8 mouse cellular contexts compared by ENCODE assay signal in the genomic region with DNA sequence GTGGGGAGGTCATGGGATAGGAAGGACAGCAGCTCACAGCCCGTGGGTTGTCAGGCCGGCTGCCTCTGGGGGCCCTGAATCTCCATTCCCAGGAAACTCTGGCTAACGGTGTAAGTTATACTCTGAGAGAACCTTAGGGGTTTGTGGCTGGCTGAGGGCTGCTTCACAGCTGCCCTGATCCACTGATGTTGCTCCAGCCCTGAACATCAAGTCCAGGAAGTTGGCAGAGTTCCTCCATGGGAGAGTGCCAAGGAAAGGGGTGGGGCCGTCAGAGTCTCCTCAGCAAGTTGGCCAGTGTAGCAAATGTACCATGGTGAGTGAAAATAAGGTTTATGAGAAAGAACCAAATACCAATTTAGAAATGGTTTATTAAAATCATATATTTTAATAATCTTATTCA. TPM values are rescaled to one million over a fixed set of nuclear protein-coding genes. Genes with fewer than 3 reads are reported as not detected.
DNase-seq lines count a peak whose midpoint lies in the region; ATAC-seq lines count a peak whose summit lies in the region.

No protein-coding gene starts in this region.

- 17% methylated on average over 4 of the region's 4 CpGs for WGBS in embryonic facial prominence, embryonic 15.5 days

- ATAC-seq in embryonic facial prominence, embryonic 15.5 days (ENCODE audit: insufficient number of reproducible peaks, low FRiP score, low TSS enrichment, low read depth), result peak; percentile 68

- no peak overlapping the region for H3K4me2 ChIP-seq in embryonic facial prominence, embryonic 15.5 days (replicated peaks)

- no peaks in the 10 kb centered on the region for H3K36me3 ChIP-seq in embryonic facial prominence, embryonic 15.5 days

- no peaks in the 10 kb centered on the region for H3K27me3 ChIP-seq in embryonic facial prominence, embryonic 15.5 days

- H3K4me3 ChIP-seq in embryonic facial prominence, embryonic 15.5 days (replicated peaks), result no peak overlapping the region

- DNase-seq in layer of hippocampus, adult 11-12 months (ENCODE audit: low spot score), result peak; percentile 59
- no peak for DNase-seq in layer of hippocampus, adult 18-20 months (ENCODE audit: low spot score in 2 of 2)
- DNase-seq in kidney, adult 8-10 months, result peak; percentile 89 to 95
- peak; percentile 93 for DNase-seq in lung, postnatal 25 days (ENCODE audit: low spot score)
- DNase-seq in urinary bladder, postnatal 25 days (ENCODE audit: low spot score), result peak; percentile 65
- DNase-seq in thymus, postnatal 0 days (ENCODE audit: low spot score), result no peak
- DNase-seq in thymus, postnatal 36 days, result no peak

- H3K9ac ChIP-seq in embryonic facial prominence, embryonic 15.5 days, result no peak overlapping the region

- H3K9me3 ChIP-seq in embryonic facial prominence, embryonic 15.5 days (replicated peaks), result no peaks in the 10 kb centered on the region

- peaks cover 16% of the 10 kb centered on the region for H3K4me1 ChIP-seq in embryonic facial prominence, embryonic 15.5 days

- peak overlapping the region; percentile 70 for H3K27ac ChIP-seq in embryonic facial prominence, embryonic 15.5 days (replicated peaks)

RNA-seq across cellular contexts. Expression of a gene that starts 18.1 kb away (rescaled TPM):
- under 1 TPM; 0.48 to 0.77 TPM for total RNA-seq in layer of hippocampus, adult 18-20 months (2021)
- 0.85 and 1.2 TPM in 2 replicates for polyA plus RNA-seq in embryonic facial prominence, embryonic 15.5 days (2015; fragmentation: Nextera tagmentation; extraction: Ambion mirVana)
- 0.09 and 0.18 TPM in 2 replicates for polyA plus RNA-seq in thymus, postnatal 0 days (2015; fragmentation: Nextera tagmentation; extraction: Ambion mirVana)

RNA-seq across cellular contexts. Expression of a gene that starts 47.0 kb away (rescaled TPM):
- total RNA-seq in layer of hippocampus, adult 18-20 months (2021), result 1 to 10 TPM in 1 of 2 experiments, under 1 TPM in 1; 0.77 to 2.3 TPM
- 1.1 and 1.4 TPM in 2 replicates for polyA plus RNA-seq in embryonic facial prominence, embryonic 15.5 days (2015; fragmentation: Nextera tagmentation; extraction: Ambion mirVana)
- 5.7 and 6.2 TPM in 2 replicates for polyA plus RNA-seq in thymus, postnatal 0 days (2015; fragmentation: Nextera tagmentation; extraction: Ambion mirVana)

Comparison
In these comparisons a context has a peak if more than half of its experiments do, and no peak if none do; other contexts are left out.
1. DNase-seq: peak in layer of hippocampus, adult 11-12 months (single experiment), kidney, adult 8-10 months (2 of 2), lung, postnatal 25 days (single experiment) and urinary bladder, postnatal 25 days (single experiment); none in layer of hippocampus, adult 18-20 months (0 of 2), thymus, postnatal 0 days (single experiment) and thymus, postnatal 36 days (0 of 2).